Mouse (Mus musculus) testis, postnatal 10 days (tissue): ENCODE measurements at regions not wholly inside any gene's neighbourhood (a gene's known extent, or its start where the extent isn't known, plus 50 kb on each side); places are given as distances from the start of the nearest gene placed in this dataset.

ENCODE experiments used
- DNase-seq: peaks from one replicate; pipeline ENCODE4 v3.0.0; 2021; ENCODE audit warnings: low spot score

- DNase-seq = no peak
Observed at GRCm38 (mm10) chr2:137243914-137244313, 127.5 kb upstream of the Jag1 start.

DNA sequence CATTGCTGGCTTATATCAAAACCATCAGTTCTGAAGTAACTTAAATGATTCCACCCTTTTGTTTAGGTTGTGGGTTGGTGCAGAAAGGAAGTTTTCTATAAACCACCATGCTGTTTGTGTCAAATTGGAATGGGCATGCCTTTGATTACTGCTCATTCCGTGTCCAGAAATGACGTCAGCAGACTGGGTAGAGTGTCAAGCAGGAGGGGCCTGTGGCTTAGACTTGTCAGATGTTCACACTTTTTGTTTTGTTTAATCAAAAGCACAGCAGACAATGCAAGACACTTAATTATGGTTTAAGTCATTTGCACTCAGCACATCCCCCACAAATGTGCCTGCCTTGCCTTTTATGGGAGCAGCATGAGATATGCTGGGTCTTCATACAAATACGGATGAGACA, 120.5 kb upstream of the Jag1 start:
- DNase-seq = no peak

DNA sequence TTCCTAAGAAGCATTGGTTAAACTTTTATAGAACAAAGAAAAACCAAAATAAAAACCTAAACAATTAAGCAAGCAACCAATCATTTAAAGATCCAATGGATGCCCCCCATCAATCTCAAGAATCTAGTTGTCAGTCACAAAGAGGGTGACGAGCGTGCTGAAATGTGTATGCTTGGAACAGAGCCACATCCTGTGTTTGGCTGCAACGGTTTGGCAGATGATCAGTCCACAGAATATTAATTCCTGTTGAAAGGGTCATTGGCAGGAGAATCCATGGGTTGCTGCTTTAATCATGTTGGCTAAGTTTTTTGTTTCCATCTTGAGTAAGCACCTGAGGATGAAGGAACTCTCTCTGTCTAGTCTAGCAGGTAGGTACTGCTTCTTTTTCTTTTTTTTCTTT, 117.5 kb upstream of the Jag1 start:
- no peak for DNase-seq

- DNase-seq = no peak
Observed at GRCm38 (mm10) chr2:137231161-137231560, 114.7 kb upstream of the Jag1 start.

- no peak for DNase-seq
Observed at GRCm38 (mm10) chr2:137229422-137230069, 113.1 kb upstream of the Jag1 start.

DNA sequence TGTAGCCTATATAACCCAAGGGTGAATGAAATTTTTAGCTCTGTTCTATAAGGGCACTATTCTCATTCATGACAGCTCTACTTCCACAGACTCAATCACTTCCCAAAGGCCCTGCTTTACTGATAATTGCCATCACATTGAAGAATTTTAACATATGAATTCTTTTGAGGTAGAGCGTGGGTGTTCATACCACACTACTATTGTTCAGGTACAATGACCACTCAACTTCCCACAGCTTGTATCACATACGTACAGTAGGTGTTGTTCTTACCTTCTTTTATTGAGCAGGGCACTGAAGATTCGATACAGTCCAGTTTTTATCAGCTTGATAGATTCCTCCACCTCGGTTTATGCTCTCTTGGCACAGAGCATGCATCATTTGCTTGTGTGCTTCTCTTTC, 111.1 kb upstream of the Jag1 start:
- DNase-seq = no peak

DNA sequence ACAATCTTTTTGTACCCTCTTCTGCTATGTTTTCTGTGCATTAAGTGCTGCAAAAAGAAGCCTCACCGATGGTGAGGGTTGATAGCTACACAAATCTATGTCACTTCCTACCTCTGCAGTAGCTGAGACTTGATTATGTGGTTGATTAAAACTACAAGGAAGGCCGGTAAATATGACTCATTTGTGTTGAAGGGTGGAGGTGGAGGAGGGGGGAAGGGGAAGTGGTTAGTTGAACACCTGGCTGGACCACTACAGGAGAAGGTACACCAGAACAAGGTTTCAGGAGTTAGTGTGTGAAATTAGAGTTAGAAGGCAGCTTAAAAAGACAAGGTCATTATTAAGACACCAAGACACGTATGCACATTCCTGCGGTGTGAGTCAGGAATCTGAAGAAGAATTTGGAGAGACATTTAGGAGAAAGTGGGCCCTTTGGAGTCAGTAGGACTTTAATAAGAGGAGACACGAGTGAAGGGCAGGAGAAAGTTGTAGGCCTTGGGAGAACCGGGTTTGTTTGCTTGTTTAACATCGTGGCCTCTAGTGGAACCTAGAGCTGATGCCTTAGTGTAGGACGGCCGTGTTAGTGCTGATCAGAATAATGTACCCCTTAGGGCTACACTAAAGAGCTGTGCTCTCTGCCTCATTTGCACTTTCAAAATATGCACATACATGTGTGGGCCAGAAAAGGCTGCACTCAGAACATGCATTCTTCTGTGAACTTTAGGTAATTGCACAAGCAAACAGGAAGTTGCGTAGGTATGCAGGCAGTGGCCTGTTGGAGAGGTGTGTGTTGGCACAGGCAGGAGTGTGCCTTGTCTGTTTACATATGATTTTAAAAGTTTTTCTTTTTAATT, 108.5 kb upstream of the Jag1 start:
- DNase-seq = no peak

GRCm38 (mm10) chr2:137215697-137216096, 99.3 kb upstream of the Jag1 start:
- no peak for DNase-seq

DNA sequence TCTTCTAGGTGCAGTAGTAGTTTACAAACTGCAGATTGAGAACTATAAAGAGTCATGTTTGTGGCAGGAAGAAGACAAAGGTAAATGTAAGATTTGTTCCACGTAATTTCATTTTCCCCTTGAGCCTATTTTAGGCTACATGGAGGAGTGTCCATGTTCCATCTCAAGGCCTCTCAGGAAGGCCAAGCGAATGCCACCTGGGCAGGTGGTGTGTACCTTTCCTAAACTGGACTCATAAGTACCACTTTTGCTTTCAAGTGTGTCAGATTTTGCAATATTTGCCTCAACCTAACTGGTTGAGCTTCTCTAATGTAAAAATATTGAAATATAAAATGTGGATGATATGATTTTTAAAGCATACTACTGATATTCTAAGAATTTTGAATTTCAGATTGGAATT, 91.4 kb upstream of the Jag1 start:
- no peak for DNase-seq

GRCm38 (mm10) chr2:137204274-137204850, 87.9 kb upstream of the Jag1 start:
- no peak for DNase-seq

DNA sequence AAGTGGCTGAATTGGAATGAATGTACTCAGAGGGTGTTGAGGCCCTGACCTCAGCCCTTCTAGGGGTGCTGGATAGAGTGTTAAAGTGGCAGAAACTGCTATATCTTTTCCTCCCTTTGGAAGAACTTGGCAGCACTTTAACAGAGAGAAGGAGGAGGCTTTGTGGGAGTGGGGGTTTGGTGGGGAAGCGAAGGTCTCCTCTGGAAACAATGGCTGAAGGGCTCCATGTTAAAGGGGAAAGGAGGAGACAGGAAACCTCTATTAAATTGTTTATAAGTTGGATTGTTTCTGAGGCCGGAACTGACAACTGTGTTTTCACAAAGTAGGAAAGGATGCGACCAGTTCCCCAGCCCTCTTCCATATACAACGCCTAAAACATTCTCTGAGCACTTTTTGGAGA, 83.7 kb upstream of the Jag1 start:
- no peak for DNase-seq

DNA sequence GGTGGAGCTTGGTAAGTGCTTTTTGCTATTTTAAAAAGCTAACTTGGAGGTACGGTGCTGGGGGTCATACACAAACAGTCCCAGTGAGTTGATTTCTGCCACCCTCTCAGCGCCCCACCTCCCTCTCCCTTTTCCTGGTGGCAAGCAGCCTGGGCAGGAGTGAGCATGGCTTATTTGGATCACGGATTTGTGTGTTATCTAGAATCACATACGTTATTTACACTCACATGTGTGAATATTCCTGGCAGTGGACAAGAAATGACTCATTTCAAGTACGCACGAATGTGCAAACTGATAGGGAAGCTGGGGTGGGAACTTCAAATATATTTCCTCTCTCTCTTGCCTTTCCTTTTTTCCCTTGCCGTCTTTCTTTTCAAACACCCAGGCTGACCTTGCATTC, 75.7 kb upstream of the Jag1 start:
- DNase-seq = no peak

- no peak for DNase-seq
Observed at GRCm38 (mm10) chr2:137169176-137169575, 52.7 kb upstream of the Jag1 start.

- no peak for DNase-seq
Observed at GRCm38 (mm10) chr2:137168626-137169025, 52.2 kb upstream of the Jag1 start.
